Mouse (Mus musculus) adrenal gland, adult 2 months (tissue): ENCODE data around the gene Cyp46a1. TPM values are rescaled to one million over a fixed set of nuclear protein-coding genes. Genes with fewer than 3 reads are reported as not detected.
A peak's percentile ranks its signal among the peaks of the same experiment; 100 is the strongest.

Experiments used
- DNase-seq: peaks from one replicate; pipeline ENCODE4 v3.0.0; 2021
- long read RNA-seq: library from polyadenylated mRNA; stranded (forward); transcript quantifications from one replicate; pipeline ENCODE4 v2.0.0, GENCODE M21; 2021
- polyA plus RNA-seq: library from polyadenylated mRNA; depleted of rRNA; stranded (reverse); fragments of >200 nt; gene quantifications from 2 replicates; pipeline ENCODE4 v1.2.3, GENCODE M21; 2012; rRNA removed
- total RNA-seq, 2 experiments: library from RNA; stranded (reverse); gene quantifications; 2 replicates each; pipeline ENCODE4 v1.2.3; 2021

The Cyp46a1 gene
- total RNA-seq = 1 to 10 TPM; 1.0 to 1.6 TPM
- 7.5 and 9.0 TPM in 2 replicates for polyA plus RNA-seq
- long read RNA-seq = 0 reads

DNA sequence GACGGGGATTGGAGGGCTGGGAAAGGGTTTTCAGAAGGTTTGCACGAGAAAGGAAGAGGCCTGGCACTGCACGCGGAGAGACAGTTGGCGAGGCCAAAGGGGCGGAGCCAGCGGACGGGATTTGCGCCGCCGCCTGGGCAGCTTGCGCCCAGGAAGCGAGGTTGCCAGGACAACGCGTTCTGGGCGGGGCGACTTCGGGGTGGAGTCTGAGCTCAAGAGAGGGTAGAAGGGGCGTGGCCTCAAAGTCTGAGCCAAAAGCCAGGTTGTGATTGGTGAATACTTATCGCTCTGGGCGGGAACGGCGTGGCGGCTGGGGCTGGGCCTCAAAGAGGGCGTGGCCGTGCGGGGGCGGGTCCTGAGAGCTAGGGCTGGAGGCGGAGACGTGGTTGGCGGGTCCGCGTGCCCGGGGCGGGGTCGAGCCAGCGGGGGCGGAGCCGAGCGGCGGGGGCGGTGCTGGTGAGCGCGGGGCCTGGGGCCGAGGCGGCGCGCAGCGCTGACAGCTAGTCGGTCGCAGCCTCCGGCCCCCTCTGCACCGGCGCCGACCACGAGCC is at the start of gene Cyp46a1:
Gene Cyp46a1 (plus strand): TSS at position 487 of the 551 bp plus-strand sequence.
- DNase-seq = peak; percentile 100

DNA sequence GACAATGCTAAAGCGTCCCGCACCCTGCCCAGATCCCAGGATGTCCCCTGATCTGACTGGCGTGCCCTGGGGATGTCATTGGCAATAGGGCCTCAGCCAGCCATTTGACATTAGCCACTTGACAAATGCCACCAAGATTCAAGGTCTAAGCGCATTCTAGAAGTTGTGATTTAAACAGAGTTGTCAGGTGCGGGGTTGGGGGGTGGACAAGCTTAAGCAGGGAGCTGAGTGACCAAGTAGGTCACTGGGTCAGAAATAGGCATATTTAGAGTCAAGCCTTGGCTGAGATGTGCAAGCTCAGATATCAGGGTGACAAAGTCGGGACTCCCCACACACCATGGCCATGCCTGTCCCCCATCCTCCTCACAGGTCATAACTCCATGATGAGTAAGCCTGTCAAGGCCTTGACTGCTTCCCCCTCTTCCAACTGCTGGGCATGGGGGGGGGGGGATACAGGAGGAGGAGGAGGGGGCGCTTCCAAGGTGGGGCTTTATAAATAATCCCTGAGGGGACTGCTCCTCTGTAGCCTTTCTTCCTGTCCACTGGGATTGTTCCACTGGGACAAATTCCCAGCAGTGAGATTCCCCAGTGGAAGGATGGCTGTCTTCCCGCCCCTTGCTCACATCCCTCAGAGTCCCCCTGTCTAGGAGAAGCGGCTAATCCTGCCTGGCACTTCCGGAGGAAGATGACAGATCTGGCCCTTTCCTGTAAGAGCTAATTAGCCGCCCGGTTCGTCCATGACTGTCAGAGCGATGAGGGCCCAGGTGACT is 49.5 kb upstream of the Cyp46a1 start:
- peak; percentile 46 for DNase-seq

DNA sequence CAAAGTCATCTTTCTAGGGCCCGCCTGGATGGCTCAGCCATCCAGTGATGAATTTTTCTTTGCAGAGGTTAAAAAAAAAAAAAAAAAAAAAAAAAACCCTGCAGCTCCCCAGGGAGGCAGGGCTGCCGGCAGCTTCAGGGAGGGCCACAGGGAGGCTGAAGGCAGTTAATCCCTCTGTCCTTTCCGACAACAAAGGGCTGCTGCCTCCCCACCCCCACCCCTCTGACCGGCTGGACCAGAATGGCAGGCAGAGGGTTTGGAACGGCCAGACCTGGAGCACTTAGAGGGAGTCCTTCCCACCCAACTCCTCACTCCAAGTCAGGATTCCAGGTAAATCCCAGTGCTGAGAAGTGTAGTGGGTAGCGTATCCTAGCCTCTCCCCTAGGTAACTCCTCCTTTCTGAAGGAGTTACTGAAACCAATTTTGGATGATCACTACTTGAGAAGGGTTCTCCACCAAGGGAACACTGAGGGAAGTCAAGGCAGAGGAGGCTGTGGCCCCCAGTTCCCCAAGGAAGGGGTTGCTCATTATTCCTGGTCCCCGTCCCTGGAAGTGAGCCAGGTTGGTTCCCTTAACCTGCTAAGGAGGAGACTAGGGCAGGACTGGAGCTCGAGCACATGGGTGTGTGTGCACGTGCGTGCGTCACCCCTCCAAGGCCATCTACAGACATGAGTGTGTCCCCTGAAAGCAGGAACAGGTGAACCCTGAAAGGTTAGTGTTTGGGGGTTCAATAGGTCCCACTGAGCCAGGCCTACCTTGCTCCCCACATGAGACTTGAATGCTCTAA is 48.8 kb upstream of the Cyp46a1 start:
- no peak for DNase-seq

DNA sequence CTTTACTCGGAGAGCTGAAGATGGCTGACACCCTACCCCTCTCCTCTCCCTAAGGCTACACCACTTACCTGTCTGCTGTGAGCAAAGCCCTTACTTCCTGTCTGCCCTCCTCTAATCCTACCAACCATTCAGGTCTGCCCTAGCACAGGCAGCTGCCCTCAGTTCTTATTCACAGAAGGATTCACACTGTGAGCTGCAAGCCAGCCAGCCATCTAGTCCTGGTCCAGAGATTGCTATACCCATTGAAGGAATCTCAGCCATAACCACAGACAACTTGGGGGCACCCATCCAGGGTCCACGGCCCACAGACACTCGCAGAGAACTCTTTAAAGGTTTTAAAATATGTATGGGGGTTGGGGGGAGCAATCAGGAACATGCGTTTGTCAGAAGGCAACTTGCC is 47.8 kb upstream of the Cyp46a1 start:
- DNase-seq = no peak

DNA sequence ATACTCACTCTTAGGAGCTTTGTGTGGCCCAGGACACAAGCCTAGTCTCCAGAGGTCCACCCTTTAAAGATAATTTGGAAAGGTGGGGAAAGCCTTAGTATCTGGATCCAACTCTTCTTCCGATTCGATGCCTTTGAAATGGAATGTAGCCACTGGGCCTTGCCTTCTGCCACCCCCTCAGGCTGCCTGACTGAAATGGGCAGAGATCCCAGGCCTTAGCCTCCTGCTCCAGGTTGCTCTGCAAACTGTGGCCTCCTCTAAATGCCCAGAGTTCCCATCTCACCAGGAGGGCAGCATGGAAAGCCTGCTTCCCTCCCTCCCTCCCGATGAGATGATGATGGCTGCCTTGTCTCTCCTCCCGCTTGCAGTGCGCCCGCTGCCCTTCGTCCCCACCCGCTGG is 47.2 kb upstream of the Cyp46a1 start:
- DNase-seq = no peak

DNA sequence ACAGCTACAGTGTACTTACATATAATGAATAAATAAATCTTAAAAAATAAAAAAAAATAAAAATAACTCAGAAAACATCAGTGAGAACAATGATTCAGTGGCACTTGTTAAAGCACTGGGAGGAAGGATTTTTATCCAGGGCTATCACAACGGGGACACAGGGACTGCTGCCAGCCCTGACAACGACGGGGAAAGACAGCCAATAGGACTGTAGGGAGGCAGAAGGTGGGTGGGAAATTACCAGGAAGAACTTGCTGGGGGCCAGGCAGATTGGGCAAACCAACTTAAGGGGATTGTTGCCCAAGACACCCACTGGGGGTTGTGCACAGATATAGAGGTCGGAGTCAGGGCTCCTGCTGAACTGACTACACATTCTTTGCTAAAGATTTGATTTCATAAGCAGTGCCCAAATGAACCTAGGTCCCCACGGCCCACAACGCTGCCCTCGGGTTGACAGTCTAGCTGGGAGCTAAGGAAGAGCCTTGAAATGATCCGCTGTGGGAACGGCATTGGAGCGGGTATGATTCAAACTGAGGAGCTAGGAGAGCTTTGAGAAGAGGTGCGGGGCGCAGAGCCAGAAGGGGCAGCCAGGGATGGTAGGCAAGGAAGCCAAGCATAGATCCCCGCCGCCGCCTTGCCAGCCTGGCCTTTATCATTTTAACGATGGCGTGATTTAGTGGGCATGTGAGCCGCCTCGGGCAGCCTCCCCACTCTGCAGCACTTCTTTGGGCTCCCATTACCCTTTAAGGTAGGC is 45.9 kb upstream of the Cyp46a1 start:
- no peak for DNase-seq

DNA sequence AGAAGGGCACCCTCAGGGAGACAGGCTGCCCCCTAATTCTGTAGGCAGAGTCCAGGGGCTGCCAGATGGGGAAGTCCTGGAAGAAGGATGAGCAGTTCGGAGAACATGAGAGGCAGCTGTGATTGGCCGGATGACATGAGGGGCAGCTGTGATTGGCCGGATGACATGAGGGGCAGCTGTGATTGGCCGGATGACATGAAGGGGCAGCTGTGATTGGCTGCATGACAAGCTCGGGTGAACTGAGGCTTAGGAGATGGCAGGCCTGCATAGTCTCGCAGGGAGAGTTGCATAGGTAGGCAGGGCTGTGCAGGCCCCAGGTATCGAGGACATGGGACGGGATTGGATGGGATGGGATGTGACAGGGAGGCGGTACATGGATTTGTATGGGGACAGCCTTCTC is 41.8 kb upstream of the Cyp46a1 start:
- no peak for DNase-seq

DNA sequence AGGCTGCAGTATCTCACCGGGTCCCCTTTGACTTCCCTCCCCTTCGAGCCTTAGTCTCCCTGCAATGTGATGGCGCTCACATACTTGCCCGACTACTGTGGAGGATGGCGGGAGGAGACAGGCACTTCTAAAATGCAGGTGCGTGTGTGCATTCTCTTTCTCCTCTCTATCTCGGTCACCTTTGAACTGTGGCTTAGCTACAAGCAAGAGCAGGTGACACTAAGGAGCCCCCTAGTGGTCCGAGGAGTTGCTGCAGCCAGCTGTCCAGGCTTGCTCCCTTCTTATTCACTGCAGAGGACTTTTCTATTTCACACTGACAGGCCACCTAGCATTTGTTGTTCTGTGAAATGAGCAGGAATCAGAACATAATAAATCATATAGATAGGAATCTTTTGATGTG is 41.2 kb upstream of the Cyp46a1 start:
- peak; percentile 83 for DNase-seq

DNA sequence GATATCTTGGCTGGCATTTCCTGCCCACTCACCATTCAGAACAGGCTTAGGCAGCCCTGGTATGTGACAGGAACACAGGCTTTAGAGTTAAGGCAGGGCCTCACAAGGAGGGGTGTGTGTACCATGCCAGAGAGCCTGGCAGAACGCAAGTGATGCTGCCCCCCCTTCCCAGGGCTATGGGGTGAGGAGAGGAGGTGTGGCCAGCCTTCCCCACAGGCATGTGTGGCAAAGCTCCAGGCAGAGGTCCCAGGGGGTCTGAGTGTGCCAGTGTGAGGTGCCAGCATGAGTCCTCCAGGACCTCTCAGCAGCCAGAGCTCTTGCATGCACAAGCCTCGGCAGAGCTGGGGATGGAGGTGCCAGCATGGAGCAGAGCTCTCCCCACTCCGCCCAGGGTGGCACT is 39.6 kb upstream of the Cyp46a1 start:
- DNase-seq = peak; percentile 47

DNA sequence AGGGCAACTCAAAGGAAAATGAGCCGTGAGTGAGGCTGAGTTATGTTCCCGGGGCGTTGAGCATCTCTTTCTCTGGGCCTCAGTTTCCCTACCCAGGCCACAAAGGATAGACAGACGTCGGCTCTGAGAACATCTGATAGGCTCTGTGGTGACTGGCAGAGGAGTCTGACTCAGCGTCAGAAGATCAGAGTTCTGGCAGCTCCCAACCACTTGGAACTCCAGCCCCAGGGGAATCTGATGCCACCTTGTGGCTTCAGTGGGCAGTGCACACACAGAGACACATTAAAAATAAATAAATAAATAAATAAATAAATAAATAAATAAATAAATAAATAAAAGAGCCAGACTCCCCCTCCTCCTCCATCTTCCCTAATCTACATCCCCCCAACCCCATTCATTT is 37.1 kb upstream of the Cyp46a1 start:
- no peak for DNase-seq

DNA sequence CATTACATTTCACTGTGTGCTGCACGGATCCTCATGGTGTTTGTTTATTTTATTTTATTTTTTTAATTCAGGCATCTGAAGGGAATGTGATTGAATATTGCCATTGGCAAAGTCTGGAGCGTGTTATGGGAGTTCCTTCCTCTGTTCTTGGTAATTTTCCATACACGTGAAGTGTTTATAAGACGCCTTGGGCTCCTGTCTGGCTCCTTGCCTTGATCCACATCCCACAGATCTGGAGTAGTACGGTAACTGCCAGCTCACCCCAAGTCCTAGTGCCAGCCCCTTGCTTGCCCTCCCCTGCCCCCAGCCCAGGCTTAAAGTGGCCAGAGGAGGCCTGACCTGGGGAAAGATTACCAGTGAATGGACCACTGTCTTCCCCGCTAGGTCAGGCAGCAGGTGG is 33.2 kb upstream of the Cyp46a1 start:
- DNase-seq = no peak

DNA sequence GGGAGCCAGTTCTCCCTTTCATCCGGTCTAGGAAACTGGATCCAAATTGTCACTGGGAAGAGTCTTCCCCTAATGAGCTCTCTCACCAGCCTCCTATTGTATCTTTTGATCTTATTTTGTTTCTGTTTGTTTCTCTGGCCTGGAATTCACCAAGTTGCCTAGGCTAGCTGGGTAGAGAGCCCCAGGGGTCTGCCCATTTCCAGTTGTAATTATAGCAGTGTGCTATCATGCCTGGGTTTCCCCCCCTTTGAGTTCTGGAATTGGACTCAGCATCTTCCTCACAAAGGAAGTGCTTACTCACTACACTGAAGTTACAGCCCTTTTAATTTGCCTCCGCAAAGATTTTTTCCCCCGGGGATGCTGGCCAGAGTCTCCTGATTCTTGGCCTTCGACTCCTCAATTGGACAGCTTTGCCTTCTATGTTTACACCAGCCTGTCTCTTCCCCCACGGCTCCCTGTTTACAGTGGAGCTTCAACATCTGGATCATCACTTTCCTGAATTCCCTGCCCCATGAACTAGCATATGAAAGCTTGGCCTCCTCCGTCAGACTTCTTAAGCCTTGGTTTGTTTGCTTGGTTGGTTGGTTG is 30.3 kb upstream of the Cyp46a1 start:
- DNase-seq = no peak

DNA sequence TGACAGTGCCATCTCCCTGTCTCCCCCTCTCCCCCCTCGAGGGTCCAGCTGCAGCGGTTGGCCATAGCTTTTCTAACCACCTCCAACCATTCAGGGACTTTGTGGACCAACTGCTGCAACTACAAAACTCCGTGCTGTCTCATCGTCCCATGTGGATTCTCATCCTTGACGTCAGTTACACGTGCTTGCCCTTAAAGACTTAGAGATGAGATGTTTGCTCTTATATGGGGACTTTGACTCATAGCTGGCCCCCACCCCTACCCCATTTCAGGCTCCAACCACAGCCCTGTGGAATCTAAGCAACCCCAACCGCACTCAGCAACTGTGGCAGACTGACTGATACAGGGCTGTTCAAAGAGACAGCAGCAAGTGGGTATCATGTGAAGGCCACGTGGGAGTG is 29.0 kb upstream of the Cyp46a1 start:
- no peak for DNase-seq

DNA sequence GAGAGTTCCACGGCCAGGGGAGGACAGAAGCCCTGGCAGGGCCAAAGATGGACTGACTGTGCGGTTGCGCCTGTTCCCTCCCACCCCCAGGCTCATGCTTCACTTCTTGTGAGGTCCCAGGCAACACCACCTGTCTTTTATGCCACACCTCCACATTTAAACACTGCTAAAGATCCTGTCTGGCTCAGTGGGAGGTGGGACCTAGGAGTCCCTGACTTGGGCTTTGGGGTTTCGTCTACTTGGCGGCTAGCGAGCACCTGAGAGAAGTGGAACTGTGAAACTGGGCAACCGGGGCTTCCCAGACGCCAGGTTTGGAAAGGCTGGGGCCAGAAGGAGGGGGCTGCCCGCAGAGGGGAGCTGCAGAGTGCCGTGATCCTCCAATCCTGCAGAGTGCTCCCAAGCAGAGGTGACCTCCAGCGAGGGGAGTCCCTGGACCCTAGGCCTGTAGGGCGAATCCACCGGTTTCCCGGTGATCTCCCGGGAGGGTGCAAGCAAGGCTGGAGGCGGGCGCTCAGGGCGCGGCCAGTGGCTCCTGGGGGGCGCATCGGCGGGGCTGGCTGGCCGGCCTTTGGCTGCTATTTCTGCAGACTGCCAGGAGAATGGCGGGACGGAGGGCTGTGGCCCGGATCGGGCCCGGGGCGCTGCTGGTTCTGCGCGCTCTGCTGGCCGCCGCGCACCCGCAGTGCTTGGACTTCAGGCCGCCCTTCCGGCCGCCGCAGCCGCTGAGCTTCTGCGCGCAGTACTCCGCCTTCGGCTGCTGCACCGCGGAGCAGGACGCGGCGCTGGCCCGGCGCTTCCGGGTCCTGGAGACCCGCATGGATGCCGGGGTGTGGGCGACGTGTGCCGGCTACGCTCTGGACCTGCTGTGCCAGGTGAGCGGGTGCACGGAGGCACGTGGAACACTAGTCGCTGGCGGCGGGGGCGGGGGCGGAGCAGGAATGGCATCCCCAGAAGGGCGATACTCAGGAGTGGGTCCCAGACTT is 28.1 kb upstream of the Cyp46a1 start, which contains the start of gene Hhipl1:
Gene Hhipl1 (plus strand): TSS at position 459 of the 983 bp plus-strand sequence.
- DNase-seq = peak; percentile 59

DNA sequence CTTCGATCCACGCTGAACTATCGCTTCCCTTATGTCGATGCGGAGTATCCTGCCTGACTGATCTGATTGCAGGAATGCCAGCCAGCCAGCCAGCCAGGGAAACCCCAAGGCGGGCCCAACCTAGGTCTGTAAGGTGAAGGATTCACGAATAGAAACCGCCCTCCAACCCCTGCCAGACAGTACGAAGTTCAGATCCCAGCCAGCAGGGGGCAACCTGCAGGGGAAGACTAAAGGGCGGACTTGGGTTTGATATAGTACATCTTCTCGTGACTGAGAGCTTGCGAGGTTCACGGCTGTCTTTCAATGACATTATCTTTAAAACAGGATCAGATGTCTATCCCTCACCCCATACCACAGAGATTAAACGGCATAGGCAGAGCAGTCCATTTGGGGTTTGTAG is 26.6 kb upstream of the Cyp46a1 start:
- DNase-seq = peak; percentile 48

DNA sequence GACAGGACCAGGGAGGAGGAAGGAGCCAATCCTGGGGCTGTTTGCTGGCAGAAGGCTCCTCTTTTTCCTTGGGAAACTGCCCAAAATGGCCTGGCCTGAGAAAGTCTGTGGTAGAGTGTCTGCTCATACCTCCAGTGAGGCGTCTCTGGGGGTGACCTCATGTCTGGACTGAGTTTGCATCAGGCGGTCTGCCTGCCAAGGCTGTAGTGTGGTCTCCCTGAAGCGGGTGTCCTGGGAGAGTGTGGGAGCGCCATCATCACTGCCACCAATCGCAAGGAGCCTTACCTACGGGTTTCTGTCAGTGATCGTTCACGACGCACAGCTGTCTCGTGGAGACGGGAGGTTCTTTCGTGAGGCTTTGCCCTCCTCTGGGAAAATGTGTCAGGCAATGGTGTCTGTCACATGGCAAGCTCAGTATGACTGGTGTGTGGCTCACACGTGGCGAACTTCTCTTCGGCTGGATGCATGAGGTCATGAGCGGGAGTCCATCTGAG is 25.8 kb upstream of the Cyp46a1 start:
- DNase-seq = no peak

DNA sequence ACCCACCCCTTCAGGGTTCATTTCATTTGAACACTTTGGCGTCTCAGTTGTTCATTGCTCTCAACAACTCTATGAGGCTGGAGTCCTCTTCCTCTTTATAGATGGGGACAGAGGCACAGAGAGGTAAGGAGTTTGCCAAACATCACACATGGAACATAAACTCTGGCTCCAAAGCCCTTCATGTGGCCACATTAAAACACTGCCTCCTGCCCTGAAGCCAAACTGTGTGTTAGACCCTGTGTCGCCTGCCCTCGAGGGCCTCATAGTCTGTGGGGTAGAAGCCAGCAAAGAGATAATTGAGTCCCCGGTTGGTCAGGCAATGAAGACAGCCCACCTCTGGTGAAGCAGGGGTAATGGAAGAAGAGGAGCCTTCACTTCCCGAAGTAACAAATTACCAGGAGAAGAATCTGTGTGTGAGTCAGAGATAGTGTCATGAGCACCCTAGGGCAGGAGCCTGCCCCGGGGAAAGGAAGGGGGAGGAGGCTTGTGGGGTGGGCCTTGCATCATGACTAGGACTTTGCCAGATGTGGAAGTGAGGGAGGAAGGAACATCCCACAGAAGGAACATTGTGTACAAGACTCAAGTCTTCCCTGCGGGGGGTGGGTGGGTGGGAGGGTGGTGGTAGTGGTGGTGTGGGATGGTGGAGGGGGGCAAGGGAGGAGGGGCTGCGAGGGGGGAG is 24.9 kb upstream of the Cyp46a1 start:
- peak; percentile 72 for DNase-seq

DNA sequence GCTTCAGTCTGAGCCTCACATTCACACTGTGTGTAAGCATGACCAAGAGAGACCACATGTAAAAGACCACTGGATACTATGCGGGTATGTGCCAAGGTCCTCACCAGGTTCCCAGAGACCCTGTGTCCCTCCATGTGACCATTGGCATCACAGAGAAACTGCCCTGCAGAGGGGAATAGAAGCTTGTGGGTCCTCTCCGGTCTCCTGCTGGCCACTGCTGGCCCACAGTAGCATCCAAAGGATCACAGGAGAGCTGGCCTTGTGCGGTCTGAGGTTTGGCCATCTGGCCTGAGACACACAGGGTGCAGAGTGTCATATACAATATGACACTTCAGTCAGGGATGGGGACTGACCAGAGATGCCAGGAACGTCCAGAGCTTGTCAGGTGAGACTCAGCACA is 24.1 kb upstream of the Cyp46a1 start:
- DNase-seq = no peak

DNA sequence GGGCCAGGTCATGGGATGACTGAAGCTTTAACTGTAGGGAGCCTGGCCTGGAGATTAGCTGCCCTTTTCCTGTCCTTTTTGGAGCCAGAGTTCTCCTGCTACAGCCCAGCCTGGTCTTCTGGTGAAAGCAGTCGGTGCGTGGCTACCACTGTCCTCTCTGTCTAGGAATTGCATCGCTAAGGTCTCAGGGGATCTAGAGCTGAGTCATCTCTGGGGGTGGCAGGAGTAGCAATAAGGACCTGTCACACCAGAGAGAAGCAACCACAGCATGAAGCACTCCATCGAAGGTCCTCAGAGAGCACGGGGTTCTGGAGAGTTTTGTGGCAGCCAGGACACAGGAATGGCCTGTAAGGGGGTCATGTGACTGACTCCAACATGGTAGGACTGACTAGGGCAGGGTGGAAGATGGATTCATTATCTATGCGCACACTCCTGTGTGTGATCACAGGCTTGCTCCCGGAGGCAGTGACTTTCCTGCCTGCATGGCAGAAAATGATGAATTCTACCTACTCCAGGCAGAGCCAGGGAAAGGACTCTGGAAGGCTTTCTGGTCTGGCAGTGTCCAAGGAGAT is 23.6 kb upstream of the Cyp46a1 start:
- DNase-seq = no peak
